Mouse (Mus musculus): ENCODE data around the gene Srgap3.

DNA sequence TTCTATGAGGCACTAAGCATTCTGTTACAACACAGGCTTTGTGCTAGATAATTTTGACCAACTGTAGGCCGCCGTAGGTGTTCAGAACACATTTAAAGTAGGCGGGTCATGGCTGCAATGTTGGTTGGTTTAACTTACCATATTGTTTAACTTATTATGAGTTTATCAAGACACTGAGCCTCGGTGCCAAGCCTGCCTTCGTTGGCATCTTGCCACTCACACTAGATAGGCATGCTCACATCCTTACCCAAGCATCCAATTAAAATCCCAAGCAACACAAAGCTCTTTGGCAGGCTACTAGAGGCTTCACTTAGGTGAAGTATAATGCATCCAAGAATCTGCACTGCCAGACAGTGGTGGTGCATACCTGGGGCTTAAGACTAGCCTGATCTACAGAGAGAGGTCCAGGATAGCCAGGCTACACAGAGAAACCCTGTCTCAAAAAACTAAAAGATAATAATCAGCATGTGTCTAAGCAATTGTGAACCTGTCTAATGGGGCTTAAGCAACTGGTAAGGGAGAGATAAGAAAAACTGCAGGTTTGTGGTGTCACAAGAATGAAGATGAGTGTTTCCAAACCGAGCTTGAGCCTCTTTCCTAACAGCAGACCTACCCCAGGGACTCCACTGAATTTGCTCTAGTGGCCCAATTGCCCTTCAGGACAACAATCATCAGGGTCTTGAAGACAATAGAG, 17.6 kb downstream of the Srgap3 start:
- TF ChIP-seq POLR2A (IDR thresholded peaks at IDR 0.05; ENCODE audit: insufficient read depth, low read depth, low read length) (no peak), CTCF (IDR thresholded peaks at IDR 0.05; ENCODE audit: insufficient read depth, low read depth, low read length) (no peak)
